Mouse (Mus musculus) G1E (cell line): ENCODE measurements at regions not wholly inside any gene's neighbourhood (a gene's known extent, or its start where the extent isn't known, plus 50 kb on each side); places are given as distances from the start of the nearest gene placed in this dataset.

Experiments used
- ATAC-seq: 2 replicates; pipeline ENCODE4 v1.8.0; 2016; ENCODE audit warnings: mild to moderate bottlenecking; ENCODE audit not compliant: insufficient number of reproducible peaks, poor library complexity, low FRiP score, severe bottlenecking; ENCODE audit errors: extremely low read depth
- DNase-seq: peaks from one replicate; pipeline ENCODE4 v3.0.0; 2012; ENCODE audit warnings: low spot score
- H3K27me3 ChIP-seq: 2 replicates; pipeline ENCODE4 v1.6.1; 2012; ENCODE audit warnings: mild to moderate bottlenecking, low read length, inconsistent platforms; ENCODE audit not compliant: insufficient read depth
- H3K36me3 ChIP-seq: replicated peaks from 2 replicates; pipeline ENCODE3; 2012; ENCODE audit warnings: mild to moderate bottlenecking, inconsistent platforms
- H3K4me1 ChIP-seq: 2 replicates; pipeline ENCODE4 v1.6.1; 2012; ENCODE audit warnings: low read depth, low read length, inconsistent platforms, mixed read lengths; ENCODE audit not compliant: insufficient read depth
- H3K4me3 ChIP-seq: 2 replicates; pipeline ENCODE4 v1.5.1; 2012; ENCODE audit warnings: low read depth, mild to moderate bottlenecking, inconsistent platforms, low read length, moderate library complexity, mixed read lengths
- H3K9me3 ChIP-seq: replicated peaks from 2 replicates; pipeline ENCODE4 v1.6.1; 2012; ENCODE audit warnings: inconsistent platforms
- CTCF ChIP-seq: IDR thresholded peaks from 2 replicates; pipeline ENCODE4 v1.5.1; 2012; ENCODE audit warnings: low read depth, low read length, inconsistent platforms, mixed read lengths
- GATA1 ChIP-seq: IDR thresholded peaks from 2 replicates; pipeline ENCODE4 v1.6.1; 2012; ENCODE audit warnings: borderline replicate concordance, low read length, inconsistent platforms, mixed read lengths
- GATA2 ChIP-seq: IDR thresholded peaks from 2 replicates; pipeline ENCODE4 v1.6.1; 2012; ENCODE audit warnings: low read depth, low read length, inconsistent platforms, borderline replicate concordance
- POLR2AphosphoS5 ChIP-seq: IDR thresholded peaks from 2 replicates; pipeline ENCODE4 v1.6.1; 2012; ENCODE audit warnings: low read depth, low read length, inconsistent platforms; ENCODE audit not compliant: insufficient replicate concordance
- TAL1 ChIP-seq: conservative IDR thresholded peaks from 2 replicates; pipeline ENCODE4 v1.6.1; 2012; ENCODE audit warnings: low read depth, low read length, inconsistent platforms, mixed read lengths

DNA sequence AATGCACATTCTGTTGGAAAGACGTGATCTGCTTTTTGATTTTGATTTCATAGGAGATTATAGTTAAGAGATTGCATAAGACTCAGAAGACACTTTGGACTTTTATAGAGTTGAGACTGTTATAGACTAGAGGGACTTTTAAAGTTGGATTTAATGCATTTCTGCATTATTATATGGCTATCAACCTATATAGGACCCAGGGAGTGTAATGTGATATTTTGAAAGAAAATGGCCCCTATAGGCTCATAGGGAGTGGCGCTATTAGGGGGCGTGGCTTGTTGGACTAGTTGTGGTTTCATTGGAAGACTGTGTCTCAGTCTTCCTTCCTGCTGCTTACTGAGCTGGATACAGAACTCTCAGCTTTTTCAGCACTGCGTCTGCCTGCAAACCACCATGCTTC lies 186.9 kb upstream of the Igfbp7 start:
- H3K4me3 ChIP-seq: no peak overlapping the region
- H3K9me3 ChIP-seq: peaks cover 34% of the 10 kb centered on the region
- no peaks in the 10 kb centered on the region for H3K4me1 ChIP-seq
- H3K36me3 ChIP-seq: no peaks in the 10 kb centered on the region
- no peaks in the 10 kb centered on the region for H3K27me3 ChIP-seq
- DNase-seq (no peak), ATAC-seq (no peak)
- TF ChIP-seq GATA2 (no peak), POLR2AphosphoS5 (no peak), CTCF (no peak), GATA1 (no peak), TAL1 (no peak)

DNA sequence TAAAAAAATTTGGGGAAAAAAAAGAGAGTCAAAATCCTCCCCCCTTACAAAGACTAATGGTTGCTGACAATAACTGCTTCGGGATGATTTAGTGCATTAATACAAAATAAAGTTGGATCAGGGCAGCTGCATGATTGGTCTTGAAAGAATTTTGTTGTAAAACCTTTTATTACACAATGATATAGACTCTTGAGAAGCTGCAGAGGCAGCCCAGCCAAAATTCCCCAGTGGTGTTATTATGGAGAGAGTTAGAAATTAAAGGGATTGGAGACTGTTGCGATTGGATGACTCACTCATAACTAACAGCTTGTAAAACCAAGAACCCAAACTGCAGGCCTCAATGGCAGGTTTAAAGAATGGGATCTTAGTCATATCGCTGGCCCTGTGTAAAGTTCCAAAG lies 181.4 kb upstream of the Igfbp7 start:
- no peak for DNase-seq
- ATAC-seq: no peak
- Histone ChIP-seq H3K4me3 (no peak overlapping the region), H3K27me3 (no peaks in the 10 kb centered on the region), H3K36me3 (no peaks in the 10 kb centered on the region), H3K4me1 (no peaks in the 10 kb centered on the region), H3K9me3 (peaks cover 32% of the 10 kb centered on the region)
- TF ChIP-seq POLR2AphosphoS5: no peak
- TF ChIP-seq CTCF: no peak
- TF ChIP-seq GATA1: no peak

DNA sequence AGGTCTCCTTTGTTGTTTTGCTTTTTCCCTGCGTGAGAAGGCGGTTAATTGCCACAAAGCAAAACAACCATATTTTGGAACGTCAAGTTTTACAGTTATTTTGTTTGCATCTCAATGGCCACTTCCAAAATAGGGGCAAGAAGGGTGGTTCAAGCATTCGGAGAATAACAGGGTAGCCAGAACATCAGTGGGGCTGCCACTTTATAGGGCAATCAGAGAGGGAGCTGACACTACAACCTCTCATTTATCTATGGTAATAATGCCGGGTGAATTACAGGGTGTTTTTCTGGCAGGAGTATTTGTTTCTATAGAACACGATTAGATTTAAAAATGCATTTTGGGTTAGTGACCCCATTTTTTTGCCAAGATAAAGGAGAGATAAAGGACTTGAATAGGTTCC lies 173.9 kb upstream of the Igfbp7 start:
- ATAC-seq (no peak), DNase-seq (no peak)
- Histone ChIP-seq H3K27me3 (no peaks in the 10 kb centered on the region), H3K36me3 (no peaks in the 10 kb centered on the region), H3K4me1 (no peaks in the 10 kb centered on the region), H3K9me3 (peaks cover 64% of the 10 kb centered on the region), H3K4me3 (no peak overlapping the region)
- no peak for TF ChIP-seq POLR2AphosphoS5
- TF ChIP-seq GATA2: no peak
- TF ChIP-seq GATA1: no peak
- TF ChIP-seq TAL1: no peak
- TF ChIP-seq CTCF: no peak

DNA sequence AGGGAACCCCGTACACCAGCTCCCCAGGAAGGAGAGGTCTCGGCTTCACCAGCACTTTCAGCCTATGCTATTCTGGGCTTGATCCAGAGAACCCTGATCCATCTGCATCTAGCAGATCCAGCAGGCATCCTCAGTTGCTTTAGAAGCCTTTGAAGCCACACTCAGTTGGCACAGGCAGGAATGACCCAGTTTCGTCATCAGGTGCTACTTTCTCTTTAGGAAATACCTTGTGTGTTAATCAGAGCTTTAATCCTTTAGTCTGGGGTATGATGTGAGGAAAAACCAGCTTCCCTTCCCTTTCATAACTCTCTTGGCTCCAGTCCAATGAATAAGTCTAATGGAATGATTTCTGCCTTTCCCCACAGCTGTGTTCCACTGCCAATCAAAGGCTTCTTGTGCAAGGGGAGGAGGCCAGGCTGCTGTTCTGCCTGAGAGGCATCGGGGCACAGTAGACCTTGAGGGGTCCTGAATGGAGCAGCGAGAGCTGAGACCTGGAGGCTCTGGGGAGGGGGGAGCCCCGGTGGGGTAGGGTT lies 173.3 kb upstream of the Igfbp7 start:
- peaks cover 61% of the 10 kb centered on the region for H3K9me3 ChIP-seq
- DNase-seq: no peak
- no peak overlapping the region for H3K4me3 ChIP-seq
- H3K36me3 ChIP-seq: no peaks in the 10 kb centered on the region
- no peak for ATAC-seq
- H3K27me3 ChIP-seq: no peaks in the 10 kb centered on the region
- TF ChIP-seq TAL1: no peak
- TF ChIP-seq GATA1: no peak
- no peak for TF ChIP-seq CTCF
- TF ChIP-seq POLR2AphosphoS5: no peak
- TF ChIP-seq GATA2: no peak
- H3K4me1 ChIP-seq: no peaks in the 10 kb centered on the region

DNA sequence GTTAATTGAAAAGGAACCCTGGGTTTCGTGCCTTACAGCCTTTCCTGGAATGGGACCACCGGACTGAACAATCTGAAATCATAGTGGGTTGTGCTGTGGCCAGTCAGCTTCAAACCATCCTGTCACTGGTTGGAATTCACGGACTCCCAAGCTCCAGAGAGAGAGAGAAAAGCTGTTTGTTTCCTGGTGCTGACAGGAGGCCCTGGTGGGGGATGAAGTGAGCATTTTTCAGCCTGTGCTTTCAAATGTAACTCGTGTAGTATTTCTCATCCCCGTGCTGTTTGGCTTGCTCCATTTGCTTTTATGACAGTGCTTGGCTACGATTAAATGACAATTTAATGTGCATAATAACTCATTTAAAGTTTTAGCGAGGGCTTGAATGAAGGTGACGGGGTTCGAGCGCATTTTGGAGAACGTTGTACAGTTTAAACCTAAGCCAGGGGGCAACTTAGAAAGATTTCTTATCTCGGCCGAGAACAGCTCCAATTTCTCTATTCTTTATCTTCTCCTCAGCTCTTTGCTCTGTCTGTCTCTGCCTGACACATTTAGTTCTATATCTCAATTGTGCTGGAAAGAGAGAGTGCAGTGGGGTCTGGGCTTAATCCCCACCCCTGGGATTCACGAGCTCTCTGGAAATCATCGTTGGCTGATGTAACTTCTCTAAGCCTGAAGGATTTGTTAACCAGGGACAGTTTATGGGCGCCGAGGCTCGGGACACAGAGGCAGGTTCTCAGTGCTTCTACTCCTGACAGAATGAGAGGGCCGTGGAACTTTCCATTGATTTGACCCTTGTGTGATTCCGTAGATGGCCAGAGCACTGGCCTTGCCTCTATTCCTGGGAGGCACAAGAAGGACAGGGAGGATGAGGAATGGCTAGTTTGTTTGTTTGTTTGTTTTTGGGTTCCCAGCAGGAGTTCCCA lies 172.2 kb upstream of the Igfbp7 start:
- no peak overlapping the region for H3K4me3 ChIP-seq
- no peaks in the 10 kb centered on the region for H3K27me3 ChIP-seq
- TF ChIP-seq TAL1: no peak
- TF ChIP-seq CTCF: no peak
- TF ChIP-seq GATA2: no peak
- no peak for TF ChIP-seq GATA1
- no peak for TF ChIP-seq POLR2AphosphoS5
- H3K4me1 ChIP-seq: no peaks in the 10 kb centered on the region
- no peak for DNase-seq
- peaks cover 59% of the 10 kb centered on the region for H3K9me3 ChIP-seq
- ATAC-seq: no peak
- H3K36me3 ChIP-seq: no peaks in the 10 kb centered on the region

DNA sequence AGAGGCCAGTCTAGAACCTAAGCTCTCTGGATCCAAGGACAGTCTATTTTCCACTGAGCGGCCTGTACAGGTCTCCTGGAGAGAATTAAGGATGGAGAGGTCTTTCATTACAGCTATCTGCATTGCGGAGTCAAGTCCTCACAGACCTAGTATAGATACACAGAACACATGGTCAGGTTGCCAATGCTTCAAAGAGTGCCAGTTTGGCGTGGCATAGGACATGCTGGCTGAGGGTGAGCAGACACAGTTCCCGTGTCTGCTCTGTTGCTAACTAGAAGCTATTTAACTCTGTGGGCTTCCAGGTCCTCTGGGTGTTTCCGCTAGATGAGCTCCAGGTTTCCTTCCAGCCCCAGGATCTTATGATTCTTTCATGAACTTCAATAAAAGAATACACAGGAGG lies 169.0 kb upstream of the Igfbp7 start:
- DNase-seq: no peak
- no peak for ATAC-seq
- no peaks in the 10 kb centered on the region for H3K36me3 ChIP-seq
- H3K27me3 ChIP-seq: no peaks in the 10 kb centered on the region
- H3K4me3 ChIP-seq: no peak overlapping the region
- no peaks in the 10 kb centered on the region for H3K4me1 ChIP-seq
- H3K9me3 ChIP-seq: peaks cover 47% of the 10 kb centered on the region
- TF ChIP-seq GATA2 (no peak), GATA1 (no peak), POLR2AphosphoS5 (no peak), TAL1 (no peak), CTCF (no peak)
